Mouse (Mus musculus): ENCODE measurements around the gene Zdhhc20. TPM values are rescaled to one million over a fixed set of nuclear protein-coding genes. Genes with fewer than 3 reads are reported as not detected.
"Not testable (repeated sequence)": the region's sequence is repeated elsewhere in the genome, so short reads cannot be mapped to it uniquely, and the experiment has no call there.

The Zdhhc20 gene
- total and polyA plus RNA-seq, 2 experiments from 2014 or later = 18.6 to 34.6 TPM

DNA sequence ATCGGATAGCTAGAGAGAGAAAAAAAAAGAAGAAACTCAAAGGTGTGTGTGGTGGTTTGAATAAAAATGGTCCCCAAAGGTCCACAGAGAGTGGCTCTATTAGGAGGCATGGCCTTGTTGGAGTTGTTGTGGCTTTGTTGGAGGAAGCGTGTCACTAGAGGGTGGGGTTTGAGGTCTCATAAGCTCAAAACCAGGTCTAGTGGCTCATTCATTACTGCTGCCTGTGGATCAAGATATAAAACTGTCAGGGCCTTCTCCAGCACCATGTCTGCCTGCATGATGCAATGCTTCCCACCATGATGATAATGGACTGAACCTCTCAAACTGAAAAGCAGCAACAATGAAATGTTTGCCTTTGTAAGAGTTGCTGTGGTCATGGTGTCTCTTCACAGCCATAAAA, 31.5 kb downstream of the Zdhhc20 start:
- no peak for ATAC-seq
- no peak for DNase-seq (ENCODE audit: low spot score)
- peaks cover 5% of the 10 kb centered on the region; the same call in 1 of the 2 replicates for H3K36me3 ChIP-seq (ENCODE audit: insufficient read depth, low read length)

DNA sequence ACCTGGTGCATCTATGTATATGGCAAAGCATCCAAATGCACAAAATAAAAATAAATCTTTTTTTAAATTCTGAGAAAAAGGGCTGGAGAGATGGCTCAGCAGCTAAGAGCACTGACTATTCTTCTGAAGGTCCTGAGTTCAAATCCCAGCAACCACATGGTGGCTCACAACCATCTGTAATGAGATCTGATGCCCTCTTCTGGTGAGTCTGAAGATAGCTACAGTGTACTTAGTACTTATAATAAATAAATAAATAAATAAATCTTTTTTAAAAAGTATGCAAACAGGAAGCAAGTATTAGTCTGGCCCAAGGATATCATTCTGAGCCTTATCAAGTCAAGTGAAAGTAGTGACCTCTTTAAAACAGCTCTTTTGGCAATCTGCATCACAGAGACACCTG, 34.0 kb downstream of the Zdhhc20 start:
- H3K4me3 ChIP-seq (ENCODE audit: low read length); ATAC-seq; H3K36me3 ChIP-seq (ENCODE audit: insufficient read depth, low read length); H3K4me2 ChIP-seq (ENCODE audit: low read depth, low read length); H3K9ac ChIP-seq (replicated peaks; ENCODE audit: low read length); H3K4me1 ChIP-seq (ENCODE audit: insufficient read depth, low read length); H3K27me3 ChIP-seq (ENCODE audit: insufficient read depth, low read length); DNase-seq (ENCODE audit: low spot score); H3K9me3 ChIP-seq (ENCODE audit: low read length); H3K27ac ChIP-seq: not testable (repeated sequence)

More for the DNA sequence above, 31.5 kb downstream of the Zdhhc20 start:
- no peaks in the 10 kb centered on the region for H3K9me3 ChIP-seq (ENCODE audit: low read length)
- H3K4me3 ChIP-seq (ENCODE audit: low read length) = no peak overlapping the region
- no peak for TF ChIP-seq CTCF (IDR thresholded peaks at IDR 0.05; ENCODE audit: low read depth)
- H3K27ac ChIP-seq = no peak overlapping the region
- 95% methylated on average over 2 of the region's 2 CpGs for WGBS
- no peaks in the 10 kb centered on the region for H3K4me1 ChIP-seq (ENCODE audit: insufficient read depth, low read length)
- H3K9ac ChIP-seq (replicated peaks; ENCODE audit: low read length) = no peak overlapping the region
- no peak overlapping the region for H3K4me2 ChIP-seq (ENCODE audit: low read depth, low read length)
- no peaks in the 10 kb centered on the region for H3K27me3 ChIP-seq (ENCODE audit: insufficient read depth, low read length)

DNA sequence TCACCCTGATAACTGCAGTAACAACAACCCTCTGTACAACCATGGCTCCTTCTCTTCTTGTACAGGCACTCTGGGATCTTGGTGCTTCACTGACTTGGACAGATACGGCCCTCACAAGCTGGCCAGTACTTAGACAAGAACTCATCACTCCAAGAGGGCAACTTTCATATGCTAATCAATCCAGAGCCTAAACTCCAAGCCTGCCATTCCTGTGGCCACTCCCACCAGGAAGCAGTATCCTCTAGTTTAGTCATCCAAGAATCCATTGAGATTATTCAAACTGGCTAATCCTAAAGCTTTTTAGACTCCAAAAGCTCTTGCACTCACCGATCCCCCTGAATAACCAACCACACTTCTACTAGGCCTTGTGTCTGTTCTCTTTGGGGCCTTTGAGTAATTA, 37.1 kb downstream of the Zdhhc20 start:
- no peaks in the 10 kb centered on the region for H3K4me1 ChIP-seq (ENCODE audit: insufficient read depth, low read length)
- H3K4me3 ChIP-seq (ENCODE audit: low read length) = no peak overlapping the region
- ATAC-seq (no peak), DNase-seq (ENCODE audit: low spot score) (no peak)
- no peaks in the 10 kb centered on the region; the same call in 1 of the 2 replicates for H3K36me3 ChIP-seq (ENCODE audit: insufficient read depth, low read length)
- no peaks in the 10 kb centered on the region for H3K27me3 ChIP-seq (ENCODE audit: insufficient read depth, low read length)
- WGBS = 77% methylated on average over 2 of the region's 2 CpGs
- no peak overlapping the region for H3K27ac ChIP-seq
- H3K9ac ChIP-seq (replicated peaks; ENCODE audit: low read length) = no peak overlapping the region
- H3K4me2 ChIP-seq (ENCODE audit: low read depth, low read length) = no peak overlapping the region
- H3K9me3 ChIP-seq (ENCODE audit: low read length) = no peaks in the 10 kb centered on the region
- no peak for TF ChIP-seq CTCF (IDR thresholded peaks at IDR 0.05; ENCODE audit: low read depth)

DNA sequence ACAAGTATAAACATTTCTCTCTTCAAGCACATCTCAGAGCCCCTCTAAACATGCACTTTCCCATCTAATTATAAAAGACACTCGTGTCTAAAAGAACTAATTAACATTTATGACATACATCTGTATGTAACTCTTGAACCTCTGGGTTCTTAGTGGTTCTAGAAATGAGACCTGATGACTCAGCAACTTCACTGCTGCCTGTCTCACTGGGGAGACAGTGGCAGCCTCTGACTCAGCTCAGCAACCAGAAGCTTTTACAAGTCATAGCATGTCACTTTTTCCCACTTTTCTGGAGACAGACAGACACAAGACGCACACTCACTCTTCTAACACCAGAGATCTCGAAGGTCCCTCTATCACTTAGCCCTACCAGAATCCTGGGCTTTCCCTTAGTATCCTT, 39.7 kb downstream of the Zdhhc20 start:
- no peaks in the 10 kb centered on the region for H3K9me3 ChIP-seq (ENCODE audit: low read length)
- no peaks in the 10 kb centered on the region; the same call in 1 of the 2 replicates for H3K36me3 ChIP-seq (ENCODE audit: insufficient read depth, low read length)
- no peak overlapping the region for H3K4me2 ChIP-seq (ENCODE audit: low read depth, low read length)
- no peak overlapping the region for H3K4me3 ChIP-seq (ENCODE audit: low read length)
- H3K27me3 ChIP-seq (ENCODE audit: insufficient read depth, low read length) = no peaks in the 10 kb centered on the region
- no peak overlapping the region for H3K9ac ChIP-seq (replicated peaks; ENCODE audit: low read length)
- no peak for DNase-seq (ENCODE audit: low spot score)
- 83% methylated on average over 3 of the region's 3 CpGs for WGBS
- no peak for ATAC-seq
- no peak for TF ChIP-seq CTCF (IDR thresholded peaks at IDR 0.05; ENCODE audit: low read depth)
- H3K27ac ChIP-seq = no peak overlapping the region
- no peaks in the 10 kb centered on the region for H3K4me1 ChIP-seq (ENCODE audit: insufficient read depth, low read length)

DNA sequence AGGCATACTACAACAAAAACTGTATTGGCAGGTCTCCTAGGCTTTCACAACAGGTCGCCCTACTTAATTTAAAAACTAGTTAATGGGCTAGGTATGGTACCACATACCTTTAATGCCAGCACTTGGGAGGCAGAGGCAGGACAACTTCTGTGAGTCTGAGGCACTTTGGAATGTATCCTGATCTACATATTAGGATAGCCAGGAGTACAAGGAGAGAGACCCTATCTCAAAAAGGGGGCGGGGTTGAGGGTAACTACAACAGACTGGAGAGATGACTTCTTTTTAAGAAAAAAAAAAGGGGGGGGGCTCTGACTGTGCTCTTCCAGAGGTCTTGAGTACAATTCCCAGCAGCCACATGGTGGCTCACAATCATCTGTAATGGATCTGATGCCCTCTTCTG, 41.4 kb downstream of the Zdhhc20 start:
- H3K4me3 ChIP-seq (ENCODE audit: low read length) = no peak overlapping the region
- WGBS = 96% methylated on average over 2 of the region's 2 CpGs
- no peaks in the 10 kb centered on the region for H3K9me3 ChIP-seq (ENCODE audit: low read length)
- no peak overlapping the region for H3K27ac ChIP-seq
- DNase-seq (ENCODE audit: low spot score) (no peak), ATAC-seq (no peak)
- H3K27me3 ChIP-seq (ENCODE audit: insufficient read depth, low read length) = no peaks in the 10 kb centered on the region
- no peak overlapping the region for H3K9ac ChIP-seq (replicated peaks; ENCODE audit: low read length)
- no peak overlapping the region for H3K4me2 ChIP-seq (ENCODE audit: low read depth, low read length)
- no peaks in the 10 kb centered on the region for H3K4me1 ChIP-seq (ENCODE audit: insufficient read depth, low read length)
- no peaks in the 10 kb centered on the region; the same call in 1 of the 2 replicates for H3K36me3 ChIP-seq (ENCODE audit: insufficient read depth, low read length)
- TF ChIP-seq CTCF (IDR thresholded peaks at IDR 0.05; ENCODE audit: low read depth) = no peak

DNA sequence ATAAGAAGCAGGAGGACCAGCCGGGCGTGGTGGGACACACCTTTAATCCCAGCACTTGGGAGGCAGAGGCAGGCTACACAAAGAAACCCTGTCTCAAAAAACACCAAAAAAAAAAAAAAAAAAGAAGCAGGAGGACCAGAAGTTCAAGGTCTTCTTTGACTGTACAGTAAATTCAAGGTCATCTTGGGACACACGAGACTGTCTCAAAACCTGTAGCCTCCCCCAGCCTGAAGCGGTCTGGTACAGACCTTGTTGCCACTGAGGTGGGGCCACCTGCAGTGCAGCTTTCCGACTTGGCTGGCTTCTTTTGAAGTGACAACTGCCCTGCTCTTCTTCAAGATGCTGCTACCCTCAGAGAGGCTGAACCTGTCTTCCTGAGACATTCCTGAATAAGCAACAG, 42.0 kb downstream of the Zdhhc20 start:
- H3K27me3 ChIP-seq (ENCODE audit: insufficient read depth, low read length); H3K9ac ChIP-seq (replicated peaks; ENCODE audit: low read length); H3K27ac ChIP-seq; H3K4me3 ChIP-seq (ENCODE audit: low read length); H3K36me3 ChIP-seq (ENCODE audit: insufficient read depth, low read length); H3K4me1 ChIP-seq (ENCODE audit: insufficient read depth, low read length); H3K9me3 ChIP-seq (ENCODE audit: low read length); ATAC-seq; H3K4me2 ChIP-seq (ENCODE audit: low read depth, low read length); DNase-seq (ENCODE audit: low spot score): not testable (repeated sequence)
- 79% methylated on average over 5 of the region's 5 CpGs for WGBS

DNA sequence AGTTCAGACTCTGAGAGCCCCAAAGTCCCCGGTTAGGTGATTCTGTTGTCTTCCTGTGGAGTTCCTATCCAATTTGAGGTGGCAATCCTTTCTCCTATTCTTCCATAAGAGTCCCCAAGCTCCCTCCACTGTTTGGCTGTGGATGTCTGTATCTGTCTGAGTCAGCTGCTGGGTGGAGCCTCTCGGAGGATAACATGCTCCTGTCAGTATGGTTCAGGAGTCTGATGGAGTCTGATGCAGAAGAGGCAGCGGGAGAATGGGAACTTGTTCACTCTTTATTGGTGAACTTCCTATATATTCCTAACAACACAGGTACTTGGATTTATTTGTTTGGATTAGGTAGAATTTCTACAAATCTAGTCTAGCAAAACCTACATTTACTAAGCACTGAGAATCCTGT, 45.5 kb downstream of the Zdhhc20 start:
- ATAC-seq = no peak
- no peaks in the 10 kb centered on the region for H3K27me3 ChIP-seq (ENCODE audit: insufficient read depth, low read length)
- no peak for TF ChIP-seq CTCF (IDR thresholded peaks at IDR 0.05; ENCODE audit: low read depth)
- H3K36me3 ChIP-seq (ENCODE audit: insufficient read depth, low read length) = peaks cover 10% of the 10 kb centered on the region; the same call in 1 of the 2 replicates
- 96% methylated on average over 3 of the region's 3 CpGs for WGBS
- no peak overlapping the region for H3K9ac ChIP-seq (replicated peaks; ENCODE audit: low read length)
- no peak for DNase-seq (ENCODE audit: low spot score)
- no peak overlapping the region for H3K27ac ChIP-seq
- no peak overlapping the region for H3K4me2 ChIP-seq (ENCODE audit: low read depth, low read length)
- H3K4me3 ChIP-seq (ENCODE audit: low read length) = no peak overlapping the region
- H3K9me3 ChIP-seq (ENCODE audit: low read length) = no peaks in the 10 kb centered on the region
- no peaks in the 10 kb centered on the region for H3K4me1 ChIP-seq (ENCODE audit: insufficient read depth, low read length)

All from hindbrain, postnatal 0 days (tissue).